Mouse (Mus musculus): ENCODE data around the gene 1700024B05Rik. TPM values are rescaled to one million over a fixed set of nuclear protein-coding genes. Genes with fewer than 3 reads are reported as not detected.
"Not testable (repeated sequence)": the region's sequence is repeated elsewhere in the genome, so short reads cannot be mapped to it uniquely, and the experiment has no call there.

1700024B05Rik gene
- not detected for total RNA-seq (2021)
- long read RNA-seq, result 0 reads

DNA sequence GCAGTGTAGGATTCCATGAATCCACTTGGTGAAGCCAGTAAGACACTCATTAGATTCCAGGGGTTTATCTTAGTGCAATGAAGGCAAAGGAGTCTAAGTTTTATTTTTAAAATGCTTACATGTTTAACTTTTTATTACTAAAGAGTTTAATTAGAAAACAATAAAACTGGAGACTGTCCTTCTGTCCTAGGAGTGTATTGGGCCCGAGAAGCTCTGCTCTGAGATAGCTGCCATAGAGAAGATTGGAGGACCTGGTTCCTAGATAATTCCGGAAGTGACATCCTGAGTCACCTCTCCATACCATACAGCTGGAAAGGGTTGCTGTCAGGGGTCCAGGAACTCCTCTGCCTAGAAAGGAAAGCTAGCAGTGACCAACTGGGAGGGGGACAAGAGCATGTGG lies at the start of gene 1700024B05Rik:
Gene 1700024B05Rik (plus strand): TSS at position 301 of the 400 bp plus-strand sequence.
- DNase-seq (ENCODE audit: low spot score in 2 of 2), result not testable (repeated sequence)

DNA sequence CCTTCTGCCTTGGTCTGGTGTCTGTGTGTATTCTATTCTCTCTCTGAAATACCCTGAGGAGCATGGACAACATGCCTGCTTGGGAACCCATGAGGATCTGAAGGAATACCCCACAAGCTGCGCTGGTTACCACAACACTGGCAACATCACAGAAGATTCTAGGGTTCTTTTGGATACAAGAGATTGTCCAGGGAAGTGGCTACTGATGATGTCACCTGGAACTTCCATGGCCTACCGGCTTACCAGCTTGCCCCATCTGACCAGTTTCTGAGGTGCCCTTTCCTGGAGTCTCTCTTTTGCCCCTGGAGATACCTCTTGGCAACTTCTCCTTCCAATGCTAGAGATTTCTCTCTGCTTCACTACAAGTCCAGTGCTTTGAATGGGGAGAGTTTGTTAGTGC lies 36.6 kb upstream of the 1700024B05Rik start, which contains the start of gene Gm7980:
Gene Gm7980 (minus strand): TSS at position 101 of the 400 bp plus-strand sequence.
- DNase-seq (ENCODE audit: low spot score in 2 of 2), result not testable (repeated sequence)

DNA sequence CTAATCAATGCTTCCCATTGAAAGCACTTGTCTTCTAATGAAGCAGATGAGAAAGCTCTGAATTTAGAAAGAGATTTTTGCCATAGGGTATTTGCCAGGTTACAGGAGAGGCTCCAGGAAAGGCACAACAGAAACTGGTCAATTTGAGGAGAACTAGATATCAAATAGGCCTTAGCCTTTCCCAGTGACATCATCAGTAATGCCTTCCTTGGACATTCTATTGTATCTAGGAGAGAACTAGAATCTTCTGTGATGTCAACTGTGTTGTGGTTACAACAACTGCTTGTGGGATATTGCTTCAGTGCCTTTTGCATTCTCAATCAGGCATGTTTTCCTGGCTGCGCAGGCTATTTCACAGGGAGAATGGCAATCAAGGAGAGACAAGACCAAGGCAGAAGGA lies 19.1 kb upstream of the 1700024B05Rik start, which contains the start of gene 1700049E17Rik1:
Gene 1700049E17Rik1 (plus strand): TSS at position 301 of the 400 bp plus-strand sequence.
- not testable (repeated sequence) for DNase-seq (ENCODE audit: low spot score in 2 of 2)

DNA sequence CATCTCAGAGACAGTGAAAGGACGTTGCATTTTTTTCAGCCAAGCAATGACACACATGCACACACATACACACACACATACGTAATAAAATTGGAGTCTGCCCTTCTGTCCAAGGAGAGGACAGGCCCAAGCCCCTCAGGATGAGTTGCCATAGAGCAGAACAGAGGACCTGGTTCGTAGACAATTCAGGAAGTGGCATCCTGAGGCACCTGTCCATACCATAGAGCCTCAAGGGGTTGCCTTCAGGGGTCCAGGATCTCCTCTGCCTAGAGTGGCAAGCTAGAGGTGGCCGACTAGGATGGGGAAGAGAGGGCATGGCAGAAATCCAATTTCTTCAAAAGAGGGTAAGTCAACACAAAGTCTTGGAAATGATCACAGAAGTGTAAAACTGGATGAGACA lies 20.3 kb downstream of the 1700024B05Rik start:
- not testable (repeated sequence) for DNase-seq (ENCODE audit: low spot score in 2 of 2)

DNA sequence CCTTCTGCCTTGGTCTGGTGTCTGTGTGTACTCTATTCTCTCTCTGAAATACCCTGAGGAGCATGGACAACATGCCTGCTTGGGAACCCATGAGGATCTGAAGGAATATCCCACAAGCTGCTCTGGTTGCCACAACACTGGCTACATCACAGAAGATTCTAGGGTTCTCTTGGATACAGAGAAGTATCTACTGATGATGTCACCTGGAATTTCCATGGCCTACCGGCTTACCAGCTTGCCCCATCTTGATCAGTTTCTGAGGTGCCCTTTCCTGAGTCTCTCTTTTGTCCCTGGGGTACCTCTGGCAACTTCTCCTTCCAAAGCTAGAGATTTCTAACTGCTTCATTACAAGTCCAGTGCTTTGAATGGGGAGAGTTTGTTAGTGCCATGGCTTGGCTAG lies 24.0 kb downstream of the 1700024B05Rik start, which contains the start of gene Gm6401:
Gene Gm6401 (minus strand): TSS at position 101 of the 400 bp plus-strand sequence.
- DNase-seq (ENCODE audit: low spot score in 2 of 2), result not testable (repeated sequence)

DNA sequence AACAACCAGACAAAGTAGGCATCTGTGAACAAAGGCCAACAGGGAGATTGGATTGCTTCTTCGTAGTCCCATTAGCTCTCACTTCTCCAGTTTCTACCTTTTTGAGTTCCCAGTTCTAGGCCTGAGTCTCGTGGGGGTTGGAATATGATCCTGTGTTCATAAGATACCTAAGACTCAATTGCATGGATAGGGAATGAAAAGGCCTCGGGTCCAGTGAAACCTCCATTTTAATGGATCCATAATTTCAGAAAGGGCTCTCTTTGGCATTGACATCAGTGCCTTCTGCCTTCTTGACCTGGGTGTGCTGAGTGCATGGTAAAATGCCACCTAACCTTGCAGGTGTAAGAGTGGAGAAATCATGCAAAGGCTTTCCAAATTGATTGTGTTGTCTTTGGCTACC lies 24.8 kb downstream of the 1700024B05Rik start:
- DNase-seq (ENCODE audit: low spot score in 2 of 2), result not testable (repeated sequence)

DNA sequence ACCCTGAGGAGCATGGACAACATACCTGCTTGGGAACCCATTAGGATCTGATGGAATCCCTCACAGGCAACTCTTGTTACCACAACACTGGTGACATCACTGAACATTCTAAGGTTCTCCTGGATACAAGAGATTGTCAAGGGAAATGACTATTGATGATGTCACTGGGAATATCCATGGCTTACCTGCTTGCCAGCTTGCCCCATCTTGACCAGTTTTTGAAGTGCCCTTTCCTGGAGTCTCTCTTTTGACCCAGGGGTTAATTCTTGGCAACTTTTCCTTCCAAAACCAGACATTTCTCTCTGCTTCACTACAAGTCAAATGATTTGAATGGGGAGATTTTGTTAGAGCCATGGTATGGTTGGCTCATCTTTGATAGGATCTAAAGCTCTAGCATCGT lies 39.4 kb downstream of the 1700024B05Rik start, which contains the start of gene Gm3543:
Gene Gm3543 (minus strand): TSS at position 101 of the 400 bp plus-strand sequence.
- not testable (repeated sequence) for DNase-seq (ENCODE audit: low spot score in 2 of 2)

Other genes with a start within 250 kb of the 1700024B05Rik start
- gene Gm8068, start 242.1 kb upstream of the 1700024B05Rik start, total RNA-seq (2021), result not detected
- not detected for gene Gm7929, start 193.4 kb upstream of the 1700024B05Rik start, total RNA-seq (2021)
- gene Gm47189, start 171.6 kb upstream of the 1700024B05Rik start, total RNA-seq (2021), result not detected
- not detected for gene Gm7980, start 36.7 kb upstream of the 1700024B05Rik start, total RNA-seq (2021)
- gene 1700049E17Rik1, start 19.0 kb upstream of the 1700024B05Rik start, total RNA-seq (2021), result not detected
- gene Gm6401, start 23.9 kb downstream of the 1700024B05Rik start, total RNA-seq (2021), result not detected
- gene Gm3543, start 39.3 kb downstream of the 1700024B05Rik start, total RNA-seq (2021), result 1 to 10 TPM in 1 of 2 experiments, under 1 TPM in 1; 0.86 to 1.1 TPM
- not detected for gene Gm7951, start 173.4 kb downstream of the 1700024B05Rik start, total RNA-seq (2021)
- not detected for gene Gm17027, start 218.6 kb downstream of the 1700024B05Rik start, total RNA-seq (2021)
- gene Gm3573, start 246.8 kb downstream of the 1700024B05Rik start, total RNA-seq (2021), result 1 to 10 TPM; 1.6 to 2.5 TPM